Mouse (Mus musculus) ES-E14 (cell line): ENCODE data around the gene Gsta2. TPM values are rescaled to one million over a fixed set of nuclear protein-coding genes. Genes with fewer than 3 reads are reported as not detected.

Experiments
- total RNA-seq: library from RNA; depleted of rRNA; stranded (reverse); fragments of 300-350 nt; gene quantifications from 2 replicates; pipeline ENCODE4 v1.2.3, GENCODE M21; 2012; rRNA removed

Gene Gsta2
- total RNA-seq, 1 experiment: not detected

Other genes with a start within 250 kb of the Gsta2 start
- gene Fbxo9, start 246.7 kb downstream of the Gsta2 start, total RNA-seq: 19.2 and 28.7 TPM in 2 replicates
- gene Ick, start 246.6 kb downstream of the Gsta2 start, total RNA-seq: 5.3 and 5.4 TPM in 2 replicates
- 265 and 309 TPM in 2 replicates for gene Gsta4, start 173.0 kb downstream of the Gsta2 start, total RNA-seq
- not detected in 2 replicates for gene Gsta1, start 125.1 kb downstream of the Gsta2 start, total RNA-seq
- gene Gm3776, start 98.7 kb downstream of the Gsta2 start, total RNA-seq: not detected in 2 replicates
- gene Gm10639, start 65.9 kb downstream of the Gsta2 start, total RNA-seq: not detected in 2 replicates
- 0.31 TPM in 1 of 2 replicates, not detected in the other for gene Omt2a, start 41.0 kb downstream of the Gsta2 start, total RNA-seq
- not detected in 2 replicates for gene Omt2b, start 28.2 kb downstream of the Gsta2 start, total RNA-seq
- gene Dppa5a, start 12.4 kb upstream of the Gsta2 start, total RNA-seq: 2,580 and 3,190 TPM in 2 replicates
- 31.2 and 35.3 TPM in 2 replicates for gene Ooep, start 22.9 kb upstream of the Gsta2 start, total RNA-seq
- gene Ddx43, start 40.0 kb upstream of the Gsta2 start, total RNA-seq: 4.3 and 5.0 TPM in 2 replicates
- gene Cgas, start 87.4 kb upstream of the Gsta2 start, total RNA-seq: 0.90 and 1.7 TPM in 2 replicates
- 31.3 and 44.8 TPM in 2 replicates for gene Mto1, start 92.4 kb upstream of the Gsta2 start, total RNA-seq
- 0.45 and 1.6 TPM in 2 replicates for gene Gm17324, start 93.0 kb upstream of the Gsta2 start, total RNA-seq
- gene Eef1a1, start 133.4 kb upstream of the Gsta2 start, total RNA-seq: 10,022 and 10,869 TPM in 2 replicates
- gene Slc17a5, start 232.3 kb upstream of the Gsta2 start, total RNA-seq: 7.6 and 10.0 TPM in 2 replicates